Comparison of ENCODE assay signal across 8 mouse cellular contexts in genomic region chr7:135735691-135736580, GRCm38 (mm10). TPM values are rescaled to one million over a fixed set of nuclear protein-coding genes. Genes with fewer than 3 reads are reported as not detected.
DNase-seq lines count a peak whose midpoint lies in the region; ATAC-seq and TF ChIP-seq lines count a peak whose summit lies in the region.

No protein-coding gene starts in this region.

- DNase-seq in 416B (ENCODE audit: low read depth) (peak; percentile 96), liver (peak; percentile 88)
- DNase-seq in heart, embryonic 10.5 days (ENCODE audit: low spot score) = peak; percentile 95
- DNase-seq in monocyte, adult 2 months (ENCODE audit: low read depth in 1 of 2, low spot score in 2 of 2) = peak; percentile 62 to 79
- DNase-seq in spleen, postnatal 36 days (ENCODE audit: low spot score in 2 of 2) = peak; percentile 94 to 95

- no peak for TF ChIP-seq POLR2A in bone marrow macrophage, adult 2 months (IDR thresholded peaks at IDR 0.05; ENCODE audit: borderline replicate concordance, low read depth, low read length)

- no peak overlapping the region for H3K9ac ChIP-seq in kidney, embryonic 15.5 days

- peak overlapping the region; percentile 47 for H3K4me3 ChIP-seq in bone marrow macrophage, adult 2 months (ENCODE audit: insufficient read depth, low read length)
- H3K4me3 ChIP-seq in heart, embryonic 10.5 days = peak overlapping the region; percentile 41
- peak overlapping the region; percentile 20 for H3K4me3 ChIP-seq in kidney, embryonic 15.5 days (replicated peaks)

- TF ChIP-seq CTCF in bone marrow macrophage, adult 2 months (IDR thresholded peaks at IDR 0.05; ENCODE audit: low read depth, low read length) = peak; percentile 100

- peak; percentile 91 for ATAC-seq in erythroblast, adult 5-6 weeks (replicated peaks; ENCODE audit: low FRiP score, poor library complexity, severe bottlenecking)
- peak; percentile 96 for ATAC-seq in kidney, embryonic 15.5 days (replicated peaks; ENCODE audit: low FRiP score)

- no peak overlapping the region for H3K27ac ChIP-seq in bone marrow macrophage, adult 2 months (ENCODE audit: insufficient read depth, low read depth, low read length)
- no peak overlapping the region for H3K27ac ChIP-seq in heart, embryonic 10.5 days
- peak overlapping the region; percentile 73 for H3K27ac ChIP-seq in kidney, embryonic 15.5 days

- peaks cover 6% of the 10 kb centered on the region; the same call in 1 of the 2 replicates for H3K27me3 ChIP-seq in heart, embryonic 10.5 days (ENCODE audit: insufficient read depth, poor library complexity, severe bottlenecking)
- H3K27me3 ChIP-seq in kidney, embryonic 15.5 days = no peaks in the 10 kb centered on the region

- H3K9me3 ChIP-seq in heart, embryonic 10.5 days = no peaks in the 10 kb centered on the region
- H3K9me3 ChIP-seq in kidney, embryonic 15.5 days (replicated peaks) = no peaks in the 10 kb centered on the region

- peaks cover 2% of the 10 kb centered on the region; the same call in 1 of the 2 replicates for H3K4me1 ChIP-seq in bone marrow macrophage, adult 2 months (ENCODE audit: control insufficient read depth, insufficient read depth, low read length)
- H3K4me1 ChIP-seq in heart, embryonic 10.5 days = 0 out of 2 replicates have a peak, but pooled peaks cover 7% of the 10 kb centered on the region
- peaks cover 18% of the 10 kb centered on the region for H3K4me1 ChIP-seq in kidney, embryonic 15.5 days

- no peaks in the 10 kb centered on the region for H3K36me3 ChIP-seq in heart, embryonic 10.5 days
- H3K36me3 ChIP-seq in kidney, embryonic 15.5 days = no peaks in the 10 kb centered on the region

- peak overlapping the region; percentile 49 for H3K4me2 ChIP-seq in kidney, embryonic 15.5 days

- 23% methylated on average over 31 of the region's 31 CpGs for WGBS in heart, embryonic 10.5 days
- WGBS in kidney, embryonic 15.5 days = 19% methylated on average over 31 of the region's 31 CpGs

RNA-seq across cellular contexts. Expression of gene Mki67, which starts 19.8 kb away (rescaled TPM):
- polyA plus RNA-seq in bone marrow macrophage, adult 2 months (2012; ENCODE audit: insufficient read depth, insufficient read length, missing spikeins) = 92.5 and 110 TPM in 2 replicates
- total RNA-seq in erythroblast, adult 5-6 weeks (2015; ENCODE audit: low replicate concordance) = 808 and 979 TPM in 2 replicates
- total RNA-seq in erythroblast, adult 5-6 weeks (2017; ENCODE audit: low replicate concordance) = 1,323 and 1,353 TPM in 2 replicates
- polyA plus RNA-seq in heart, embryonic 10.5 days (2016; fragmentation: Nextera tagmentation; extraction: Ambion mirVana) = 36.1 and 41.1 TPM in 2 replicates
- 38.7 and 41.8 TPM in 2 replicates for polyA plus RNA-seq in kidney, embryonic 15.5 days (2015; fragmentation: Nextera tagmentation; extraction: Ambion mirVana)
